Mouse (Mus musculus) kidney, adult 2 months (tissue): ENCODE data around the gene Alox5.

Source experiments
- CTCF ChIP-seq: fragments of 200-500 bp; conservative IDR thresholded peaks from 2 replicates; pipeline ENCODE4 v1.5.1; 2011; ENCODE audit warnings: low read depth, mild to moderate bottlenecking, control low read depth, low read length, moderate library complexity, mixed read lengths; ENCODE audit not compliant: insufficient read depth, insufficient read length
- POLR2A ChIP-seq: fragments of 200-500 bp; IDR thresholded peaks from one replicate; pipeline ENCODE4 v1.6.1; 2011; ENCODE audit warnings: low read depth, low read length, control low read depth

- no peak for TF ChIP-seq POLR2A
- TF ChIP-seq CTCF: no peak
Measured at GRCm38 (mm10) chr6:116402426-116402825, 58.6 kb downstream of the Alox5 start.
